Comparison of ENCODE assay signal across 15 mouse cellular contexts in genomic region chr16:87745192-87745945, GRCm38 (mm10). TPM values are rescaled to one million over a fixed set of nuclear protein-coding genes. Genes with fewer than 3 reads are reported as not detected.
DNase-seq lines count a peak whose midpoint lies in the region; ATAC-seq and TF ChIP-seq lines count a peak whose summit lies in the region.
"Had no signal": no experiment of that assay in that cellular context is flagged by ENCODE, and none has a peak within 500 bp of the region (broad histone marks: within the 10 kb centered on the region; RNA-seq: fewer than 3 reads in every experiment).

No protein-coding gene starts in this region.

- intact Hi-C loops in gastrocnemius, postnatal 14 days (cut with DNase I; ENCODE audit: low total_unique reads): loop anchor here (5.0 kb wide), 1 partner anchor 163 kb away; no protein-coding TSS in a partner anchor

- H3K9me3 ChIP-seq in hindbrain, postnatal 0 days (ENCODE audit: low read length): no peaks in the 10 kb centered on the region
- no peaks in the 10 kb centered on the region for H3K9me3 ChIP-seq in stomach, postnatal 0 days (ENCODE audit: control insufficient read depth, low read length)
- H3K9me3 ChIP-seq: forebrain, embryonic 10.5 days; limb, embryonic 12.5 days had no signal

- peak; percentile 36 for DNase-seq in gastrocnemius, postnatal 14 days
- DNase-seq in gastrocnemius, adult 8-10 months (ENCODE audit: low spot score in 2 of 2): no peak
- peak; percentile 11 for DNase-seq in testis, postnatal 10 days (ENCODE audit: low spot score)
- no peak for DNase-seq in testis, postnatal 14 days (ENCODE audit: low spot score)
- DNase-seq in hindbrain, postnatal 0 days (ENCODE audit: low spot score): peak; percentile 56
- no peak for DNase-seq in stomach, postnatal 0 days (ENCODE audit: low spot score)
- DNase-seq in right cerebral cortex, adult 2 months (ENCODE audit: low spot score in 2 of 2): no peak
- no peak for DNase-seq in thymus, postnatal 14 days
- DNase-seq: cerebellum, postnatal 10 days; kidney, adult 9 months; lung, adult 2 months; thymus, postnatal 25 days had no signal

- no peak for TF ChIP-seq EP300 in stomach, postnatal 0 days (optimal IDR thresholded peaks at IDR 0.05)

- H3K27me3 ChIP-seq in hindbrain, postnatal 0 days (ENCODE audit: insufficient read depth, low read length): no peaks in the 10 kb centered on the region
- H3K27me3 ChIP-seq in stomach, postnatal 0 days (ENCODE audit: control insufficient read depth, insufficient read depth, low read length): no peaks in the 10 kb centered on the region
- H3K27me3 ChIP-seq: limb, embryonic 12.5 days had no signal

- WGBS in hindbrain, postnatal 0 days: 62% methylated on average over 8 of the region's 8 CpGs
- WGBS in stomach, postnatal 0 days: 70% methylated on average over 8 of the region's 8 CpGs

- H3K4me2 ChIP-seq in hindbrain, postnatal 0 days (ENCODE audit: low read depth, low read length): no peak overlapping the region
- H3K4me2 ChIP-seq in stomach, postnatal 0 days (replicated peaks; ENCODE audit: low read depth): no peak overlapping the region
- H3K4me2 ChIP-seq: limb, embryonic 12.5 days had no signal

- no peaks in the 10 kb centered on the region for H3K36me3 ChIP-seq in hindbrain, postnatal 0 days (ENCODE audit: insufficient read depth, low read length)
- no peaks in the 10 kb centered on the region for H3K36me3 ChIP-seq in stomach, postnatal 0 days (ENCODE audit: control insufficient read depth, insufficient read depth, low read length)
- H3K36me3 ChIP-seq: forebrain, embryonic 10.5 days; limb, embryonic 12.5 days had no signal

- no peak overlapping the region for H3K4me3 ChIP-seq in hindbrain, postnatal 0 days (ENCODE audit: low read length)
- H3K4me3 ChIP-seq in stomach, postnatal 0 days (ENCODE audit: low read depth, low read length): no peak overlapping the region
- H3K4me3 ChIP-seq: forebrain, embryonic 10.5 days; limb, embryonic 12.5 days had no signal

- ATAC-seq in hindbrain, postnatal 0 days: 0 out of 2 replicates have a peak, but pooled peaks have one; percentile 60
- ATAC-seq in stomach, postnatal 0 days (ENCODE audit: low FRiP score, low TSS enrichment): no peak
- ATAC-seq: CD4-positive, CD25-positive, alpha-beta regulatory T cell, adult 4 months had no signal

- no peak overlapping the region for H3K27ac ChIP-seq in hindbrain, postnatal 0 days
- H3K27ac ChIP-seq in stomach, postnatal 0 days (replicated peaks): no peak overlapping the region
- H3K27ac ChIP-seq: forebrain, embryonic 10.5 days; limb, embryonic 12.5 days had no signal

- TF ChIP-seq CTCF in hindbrain, postnatal 0 days (IDR thresholded peaks at IDR 0.05; ENCODE audit: low read depth): peak; percentile 56
- peak; percentile 4; the same call in 1 of the 2 replicates for TF ChIP-seq CTCF in stomach, postnatal 0 days (IDR thresholded peaks at IDR 0.05; ENCODE audit: low read depth)

- no peak overlapping the region for H3K9ac ChIP-seq in hindbrain, postnatal 0 days (replicated peaks; ENCODE audit: low read length)
- H3K9ac ChIP-seq in stomach, postnatal 0 days (ENCODE audit: low read length): no peak overlapping the region
- H3K9ac ChIP-seq: limb, embryonic 12.5 days had no signal

- no peaks in the 10 kb centered on the region for H3K4me1 ChIP-seq in hindbrain, postnatal 0 days (ENCODE audit: insufficient read depth, low read length)
- H3K4me1 ChIP-seq in stomach, postnatal 0 days (replicated peaks; ENCODE audit: control insufficient read depth, insufficient read depth): no peaks in the 10 kb centered on the region
- H3K4me1 ChIP-seq: limb, embryonic 12.5 days had no signal

RNA-seq across cellular contexts. Expression of gene Bach1, which starts 46.6 kb away (rescaled TPM):
- total RNA-seq in gastrocnemius, postnatal 14 days (2021): 10 to 100 TPM; 12.5 to 14.6 TPM
- total RNA-seq in gastrocnemius, adult 8-10 months (2022): 10 to 100 TPM; 17.0 to 24.5 (median 20.0) TPM
- 34.2 and 44.5 TPM in 2 replicates for total RNA-seq in hindbrain, postnatal 0 days (2014; rRNA removed)
- 12.3 and 13.1 TPM in 2 replicates for polyA plus RNA-seq in hindbrain, postnatal 0 days (2015; fragmentation: Nextera tagmentation; extraction: Ambion mirVana)
- polyA plus RNA-seq in stomach, postnatal 0 days (2015; fragmentation: Nextera tagmentation; extraction: Ambion mirVana): 4.3 and 5.3 TPM in 2 replicates

Comparison
In these comparisons a context has a peak if more than half of its experiments do, and no peak if none do; other contexts are left out.
1. DNase-seq: peak in gastrocnemius, postnatal 14 days (single experiment), testis, postnatal 10 days (single experiment) and hindbrain, postnatal 0 days (single experiment); none in gastrocnemius, adult 8-10 months (0 of 2), testis, postnatal 14 days (single experiment), stomach, postnatal 0 days (single experiment), right cerebral cortex, adult 2 months (0 of 2) and thymus, postnatal 14 days (single experiment).